Mouse (Mus musculus): Measurements from ENCODE around the gene Cpxm2. TPM values are rescaled to one million over a fixed set of nuclear protein-coding genes. Genes with fewer than 3 reads are reported as not detected.
A peak's percentile ranks its signal among the peaks of the same experiment; 100 is the strongest.

The Cpxm2 gene
- polyA plus RNA-seq, 1 experiment from 2014 or later = 1.2 TPM

DNA sequence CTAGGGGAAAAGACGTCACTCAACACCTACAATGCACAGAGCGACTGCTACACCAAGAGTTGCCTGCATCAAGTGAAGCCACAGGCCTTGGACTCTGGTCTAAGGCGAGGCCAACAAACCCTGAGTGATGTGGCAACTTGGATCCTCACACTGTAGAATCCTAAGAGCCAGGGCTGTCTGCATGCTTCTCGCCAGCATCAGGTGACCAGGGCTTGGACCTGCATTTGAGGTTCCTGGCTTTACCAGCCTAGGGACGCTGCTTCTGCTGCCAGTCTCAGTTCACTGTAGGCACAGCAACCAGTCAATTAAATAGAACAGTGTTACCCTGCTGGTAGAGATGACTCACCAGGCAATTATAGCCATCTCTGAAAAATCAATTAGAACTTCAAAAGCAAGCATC is 42.8 kb downstream of the Cpxm2 start:
- ATAC-seq (no peak), DNase-seq (ENCODE audit: low spot score) (no peak)
- no peaks in the 10 kb centered on the region; the same call in 1 of the 2 replicates for H3K4me1 ChIP-seq (ENCODE audit: control insufficient read depth, insufficient read depth, low read length)
- H3K27me3 ChIP-seq (replicated peaks; ENCODE audit: control insufficient read depth, insufficient read depth, low read length) = no peaks in the 10 kb centered on the region
- no peaks in the 10 kb centered on the region for H3K9me3 ChIP-seq (replicated peaks; ENCODE audit: control insufficient read depth, low read length)
- no peak overlapping the region for H3K27ac ChIP-seq (ENCODE audit: low read depth, low read length)
- WGBS = 63% methylated on average over 5 of the region's 5 CpGs
- no peak overlapping the region for H3K4me2 ChIP-seq (ENCODE audit: low read length)
- no peaks in the 10 kb centered on the region for H3K36me3 ChIP-seq (ENCODE audit: control insufficient read depth, insufficient read depth, low read length)
- no peak overlapping the region for H3K4me3 ChIP-seq (ENCODE audit: low read depth, low read length)
- no peak overlapping the region for H3K9ac ChIP-seq (ENCODE audit: low read length)

DNA sequence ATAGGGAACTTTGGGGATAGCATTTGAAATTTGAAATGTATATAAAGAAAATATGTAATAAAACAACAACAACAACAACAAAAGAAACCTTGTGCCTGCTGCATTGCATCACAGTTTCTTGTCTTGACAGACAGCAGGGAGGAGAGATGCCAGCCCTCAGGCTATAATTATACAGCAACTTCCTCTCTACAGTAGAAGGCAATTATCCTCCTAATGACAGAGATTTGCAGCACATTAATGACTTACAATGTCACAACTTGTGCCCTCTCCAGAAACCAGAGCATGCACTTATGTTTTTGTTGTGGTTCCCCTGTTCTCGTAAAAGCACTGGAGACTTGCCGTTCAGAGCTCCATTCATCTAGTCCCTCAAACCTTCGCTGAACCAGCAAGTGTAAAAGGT is 44.2 kb downstream of the Cpxm2 start:
- no peaks in the 10 kb centered on the region for H3K36me3 ChIP-seq (ENCODE audit: control insufficient read depth, insufficient read depth, low read length)
- no peak overlapping the region for H3K4me2 ChIP-seq (ENCODE audit: low read length)
- H3K4me1 ChIP-seq (ENCODE audit: control insufficient read depth, insufficient read depth, low read length) = no peaks in the 10 kb centered on the region; the same call in 1 of the 2 replicates
- DNase-seq (ENCODE audit: low spot score) (peak; percentile 71), ATAC-seq (no peak)
- H3K9ac ChIP-seq (ENCODE audit: low read length) = no peak overlapping the region
- H3K4me3 ChIP-seq (ENCODE audit: low read depth, low read length) = no peak overlapping the region
- no peaks in the 10 kb centered on the region for H3K9me3 ChIP-seq (replicated peaks; ENCODE audit: control insufficient read depth, low read length)
- WGBS = 30% methylated on average over 3 of the region's 3 CpGs
- H3K27ac ChIP-seq (ENCODE audit: low read depth, low read length) = no peak overlapping the region
- no peaks in the 10 kb centered on the region for H3K27me3 ChIP-seq (replicated peaks; ENCODE audit: control insufficient read depth, insufficient read depth, low read length)

DNA sequence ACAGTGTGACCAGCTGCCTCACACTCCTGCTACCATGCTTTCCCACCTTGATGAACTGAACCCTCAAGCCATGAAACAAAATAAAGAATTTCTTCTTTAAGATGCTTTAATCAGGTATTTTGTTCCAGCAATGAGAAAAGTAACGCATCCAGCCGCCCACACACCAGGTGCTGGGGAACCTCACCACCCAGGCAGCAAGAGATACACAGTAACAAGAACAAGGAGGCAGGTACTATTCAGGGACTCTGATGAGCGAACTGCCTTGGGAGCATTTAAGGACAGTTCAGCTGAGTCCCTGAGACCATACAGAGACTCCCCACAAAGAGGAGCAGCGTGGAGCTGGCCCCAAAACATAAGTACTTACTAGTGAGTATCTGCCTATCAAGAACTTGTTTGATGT is 47.6 kb downstream of the Cpxm2 start:
- H3K27me3 ChIP-seq (replicated peaks; ENCODE audit: control insufficient read depth, insufficient read depth, low read length) = no peaks in the 10 kb centered on the region
- H3K36me3 ChIP-seq (ENCODE audit: control insufficient read depth, insufficient read depth, low read length) = no peaks in the 10 kb centered on the region
- no peak for ATAC-seq
- H3K4me2 ChIP-seq (ENCODE audit: low read length) = no peak overlapping the region
- no peaks in the 10 kb centered on the region; the same call in 1 of the 2 replicates for H3K4me1 ChIP-seq (ENCODE audit: control insufficient read depth, insufficient read depth, low read length)
- no peak overlapping the region for H3K27ac ChIP-seq (ENCODE audit: low read depth, low read length)
- WGBS = 85% methylated on average over 4 of the region's 4 CpGs
- H3K4me3 ChIP-seq (ENCODE audit: low read depth, low read length) = no peak overlapping the region
- H3K9me3 ChIP-seq (replicated peaks; ENCODE audit: control insufficient read depth, low read length) = no peaks in the 10 kb centered on the region
- DNase-seq (ENCODE audit: low spot score) = no peak
- H3K9ac ChIP-seq (ENCODE audit: low read length) = no peak overlapping the region

DNA sequence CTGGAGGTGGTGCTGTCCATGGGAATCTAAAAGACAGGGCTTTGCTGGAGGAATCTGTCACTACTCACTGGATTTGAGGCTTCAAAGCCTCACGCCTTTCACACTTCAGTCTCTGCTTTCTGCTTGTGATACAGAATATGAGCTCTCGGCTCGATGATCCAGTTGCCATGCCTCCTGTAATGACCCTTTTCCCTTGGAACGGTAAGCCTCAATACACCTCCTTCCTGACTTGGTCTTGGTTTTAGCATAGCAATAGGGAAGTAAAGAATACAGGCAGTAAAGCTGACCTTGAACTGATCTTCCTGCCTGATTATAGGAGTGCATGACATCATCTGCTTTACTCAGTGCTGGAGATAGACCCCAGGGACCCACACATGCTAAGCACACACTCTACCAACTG is 49.2 kb downstream of the Cpxm2 start:
- ATAC-seq (no peak), DNase-seq (ENCODE audit: low spot score) (no peak)
- Histone ChIP-seq H3K4me1 (ENCODE audit: control insufficient read depth, insufficient read depth, low read length) (no peaks in the 10 kb centered on the region; the same call in 1 of the 2 replicates), H3K4me3 (ENCODE audit: low read depth, low read length) (no peak overlapping the region), H3K4me2 (ENCODE audit: low read length) (no peak overlapping the region), H3K9ac (ENCODE audit: low read length) (no peak overlapping the region), H3K9me3 (replicated peaks; ENCODE audit: control insufficient read depth, low read length) (no peaks in the 10 kb centered on the region), H3K36me3 (ENCODE audit: control insufficient read depth, insufficient read depth, low read length) (no peaks in the 10 kb centered on the region), H3K27ac (ENCODE audit: low read depth, low read length) (no peak overlapping the region), H3K27me3 (replicated peaks; ENCODE audit: control insufficient read depth, insufficient read depth, low read length) (no peaks in the 10 kb centered on the region)
- 85% methylated on average over 4 of the region's 4 CpGs for WGBS

DNA sequence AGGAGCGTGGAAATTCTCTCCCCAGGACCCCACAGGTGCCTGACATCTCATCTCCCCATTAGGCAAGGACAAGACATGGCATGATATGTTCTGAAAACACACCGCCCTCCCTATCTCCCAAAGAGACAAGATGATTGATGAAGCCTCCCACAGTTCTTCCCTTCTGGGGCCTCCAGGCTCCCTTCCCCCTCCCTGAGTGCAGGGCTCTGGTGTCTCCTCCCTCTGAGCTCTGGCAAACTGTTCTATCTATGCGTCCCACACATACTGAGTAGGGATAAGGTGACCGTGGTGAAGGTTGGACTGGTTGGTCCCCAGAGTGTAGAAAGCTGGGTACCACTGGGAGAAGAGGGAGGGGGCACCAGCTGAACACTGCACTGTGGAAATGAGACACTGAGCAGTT is 56.1 kb downstream of the Cpxm2 start:
- no peaks in the 10 kb centered on the region for H3K27me3 ChIP-seq (replicated peaks; ENCODE audit: control insufficient read depth, insufficient read depth, low read length)
- H3K36me3 ChIP-seq (ENCODE audit: control insufficient read depth, insufficient read depth, low read length) = no peaks in the 10 kb centered on the region
- H3K4me1 ChIP-seq (ENCODE audit: control insufficient read depth, insufficient read depth, low read length) = no peaks in the 10 kb centered on the region
- no peak for DNase-seq (ENCODE audit: low spot score)
- no peaks in the 10 kb centered on the region for H3K9me3 ChIP-seq (replicated peaks; ENCODE audit: control insufficient read depth, low read length)
- no peak for ATAC-seq
- WGBS = 88% methylated on average over 4 of the region's 4 CpGs
- H3K4me3 ChIP-seq (ENCODE audit: low read depth, low read length) = no peak overlapping the region
- no peak overlapping the region for H3K27ac ChIP-seq (ENCODE audit: low read depth, low read length)
- H3K9ac ChIP-seq (ENCODE audit: low read length) = no peak overlapping the region
- no peak overlapping the region for H3K4me2 ChIP-seq (ENCODE audit: low read length)

- H3K4me2 ChIP-seq (ENCODE audit: low read length) = no peak overlapping the region
- no peak overlapping the region for H3K4me3 ChIP-seq (ENCODE audit: low read depth, low read length)
- ATAC-seq (no peak), DNase-seq (ENCODE audit: low spot score) (no peak)
- H3K27me3 ChIP-seq (replicated peaks; ENCODE audit: control insufficient read depth, insufficient read depth, low read length) = no peaks in the 10 kb centered on the region
- H3K9me3 ChIP-seq (replicated peaks; ENCODE audit: control insufficient read depth, low read length) = no peaks in the 10 kb centered on the region
- no peaks in the 10 kb centered on the region for H3K4me1 ChIP-seq (ENCODE audit: control insufficient read depth, insufficient read depth, low read length)
- WGBS = 83% methylated on average over 7 of the region's 7 CpGs
- H3K27ac ChIP-seq (ENCODE audit: low read depth, low read length) = no peak overlapping the region
- no peaks in the 10 kb centered on the region for H3K36me3 ChIP-seq (ENCODE audit: control insufficient read depth, insufficient read depth, low read length)
- no peak overlapping the region for H3K9ac ChIP-seq (ENCODE audit: low read length)
Measured at GRCm38 (mm10) chr7:132094666-132095065, 59.9 kb downstream of the Cpxm2 start.

DNA sequence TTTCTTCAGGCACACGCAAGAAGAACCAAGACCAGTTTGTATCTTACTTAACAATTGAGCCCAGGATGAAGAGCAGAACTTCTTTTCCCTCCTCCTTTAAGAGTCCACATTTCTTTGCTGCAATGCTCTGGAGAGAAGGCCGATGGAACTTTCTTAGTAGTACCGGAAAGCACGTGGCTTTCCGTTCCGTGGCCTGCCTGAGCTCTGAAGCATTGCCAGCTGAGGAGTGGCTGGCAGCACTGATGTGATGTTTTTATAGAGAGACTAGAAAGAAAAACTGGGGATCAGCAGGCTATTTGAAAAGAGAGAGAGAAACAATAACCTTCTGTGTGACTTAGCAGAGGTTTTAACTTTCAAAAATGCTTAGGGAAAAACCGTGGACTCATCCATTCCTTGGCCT is 63.0 kb downstream of the Cpxm2 start:
- H3K4me3 ChIP-seq (ENCODE audit: low read depth, low read length) = no peak overlapping the region
- no peaks in the 10 kb centered on the region for H3K9me3 ChIP-seq (replicated peaks; ENCODE audit: control insufficient read depth, low read length)
- no peak overlapping the region for H3K4me2 ChIP-seq (ENCODE audit: low read length)
- no peak overlapping the region for H3K27ac ChIP-seq (ENCODE audit: low read depth, low read length)
- no peaks in the 10 kb centered on the region for H3K27me3 ChIP-seq (replicated peaks; ENCODE audit: control insufficient read depth, insufficient read depth, low read length)
- DNase-seq (ENCODE audit: low spot score) (no peak), ATAC-seq (no peak)
- H3K9ac ChIP-seq (ENCODE audit: low read length) = no peak overlapping the region
- H3K36me3 ChIP-seq (ENCODE audit: control insufficient read depth, insufficient read depth, low read length) = no peaks in the 10 kb centered on the region
- 86% methylated on average over 7 of the region's 7 CpGs for WGBS
- H3K4me1 ChIP-seq (ENCODE audit: control insufficient read depth, insufficient read depth, low read length) = no peaks in the 10 kb centered on the region

DNA sequence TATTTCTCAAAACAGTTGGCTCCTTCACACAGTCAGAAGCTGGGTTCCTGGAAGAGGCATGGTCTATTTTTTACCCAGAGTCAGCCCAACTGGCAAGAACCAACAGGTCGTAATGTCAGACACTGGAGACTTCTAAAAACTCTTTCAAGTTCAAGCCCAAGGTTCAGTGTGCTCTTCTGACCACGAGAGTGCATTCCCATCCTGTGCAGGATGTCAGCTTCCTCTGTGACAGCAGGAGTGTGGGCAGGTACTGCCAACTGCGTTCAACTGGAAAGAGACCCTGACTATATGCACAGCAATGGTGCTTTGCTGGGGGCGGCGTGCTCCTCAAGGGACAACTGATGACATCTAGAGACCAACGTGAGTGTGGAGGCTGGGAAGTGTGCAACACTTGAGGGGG is 65.9 kb downstream of the Cpxm2 start:
- Histone ChIP-seq H3K27ac (ENCODE audit: low read depth, low read length) (no peak overlapping the region), H3K36me3 (ENCODE audit: control insufficient read depth, insufficient read depth, low read length) (no peaks in the 10 kb centered on the region), H3K4me2 (ENCODE audit: low read length) (no peak overlapping the region), H3K4me1 (ENCODE audit: control insufficient read depth, insufficient read depth, low read length) (no peaks in the 10 kb centered on the region), H3K4me3 (ENCODE audit: low read depth, low read length) (no peak overlapping the region), H3K27me3 (replicated peaks; ENCODE audit: control insufficient read depth, insufficient read depth, low read length) (no peaks in the 10 kb centered on the region), H3K9me3 (replicated peaks; ENCODE audit: control insufficient read depth, low read length) (no peaks in the 10 kb centered on the region), H3K9ac (ENCODE audit: low read length) (no peak overlapping the region)
- DNase-seq (ENCODE audit: low spot score) (no peak), ATAC-seq (no peak)
- 77% methylated on average over 6 of the region's 6 CpGs for whole genome bisulfite sequencing

DNA sequence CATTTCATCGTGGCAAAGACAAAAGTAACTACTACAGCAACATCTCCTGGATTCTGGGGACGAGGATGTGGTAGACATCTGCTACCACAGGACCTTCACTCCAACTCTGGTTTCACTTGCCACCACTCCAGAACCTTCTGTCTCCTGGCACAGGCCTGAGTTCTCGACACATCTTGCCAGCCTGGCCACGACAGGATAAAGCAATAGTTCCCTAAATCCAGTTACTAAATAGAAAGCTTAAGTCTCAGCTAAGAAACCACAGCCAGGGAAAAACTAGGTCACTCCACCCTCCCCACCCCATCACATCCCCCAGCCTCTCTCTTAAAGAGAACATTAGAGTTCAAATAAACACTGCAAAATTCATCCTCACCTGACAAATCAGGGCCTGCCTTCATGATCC is 66.4 kb downstream of the Cpxm2 start:
- H3K27ac ChIP-seq (ENCODE audit: low read depth, low read length) = no peak overlapping the region
- H3K36me3 ChIP-seq (ENCODE audit: control insufficient read depth, insufficient read depth, low read length) = no peaks in the 10 kb centered on the region
- H3K27me3 ChIP-seq (replicated peaks; ENCODE audit: control insufficient read depth, insufficient read depth, low read length) = no peaks in the 10 kb centered on the region
- H3K4me1 ChIP-seq (ENCODE audit: control insufficient read depth, insufficient read depth, low read length) = no peaks in the 10 kb centered on the region
- ATAC-seq (no peak), DNase-seq (ENCODE audit: low spot score) (no peak)
- H3K4me3 ChIP-seq (ENCODE audit: low read depth, low read length) = no peak overlapping the region
- WGBS = 72% methylated on average over 4 of the region's 4 CpGs
- no peaks in the 10 kb centered on the region for H3K9me3 ChIP-seq (replicated peaks; ENCODE audit: control insufficient read depth, low read length)
- no peak overlapping the region for H3K4me2 ChIP-seq (ENCODE audit: low read length)
- no peak overlapping the region for H3K9ac ChIP-seq (ENCODE audit: low read length)

Data from forebrain, embryonic 14.5 days (tissue).